Mouse (Mus musculus) midbrain, embryonic 11.5 days (tissue): ENCODE measurements at regions not wholly inside any gene's neighbourhood (a gene's known extent, or its start where the extent isn't known, plus 50 kb on each side); places are given as distances from the start of the nearest gene placed in this dataset.

Source experiments
- ATAC-seq: fragments of 200-750 bp; cut with Nextera tagmentation; 2 replicates; pipeline ENCODE4 v1.8.0; 2017; ENCODE audit warnings: moderate TSS enrichment, moderate library complexity; ENCODE audit not compliant: low FRiP score
- DNase-seq: peaks from one replicate; pipeline ENCODE4 v3.0.0; 2015; ENCODE audit warnings: low spot score; ENCODE audit errors: missing footprints
- H3K27ac ChIP-seq: fragments of 300-500 bp; sonication (generic); 2 replicates; pipeline ENCODE4 v1.5.1; 2014; ENCODE audit warnings: low read depth, low read length
- H3K27me3 ChIP-seq: fragments of 300-500 bp; sonication (generic); 2 replicates; pipeline ENCODE4 v1.6.1; 2014; ENCODE audit warnings: mild to moderate bottlenecking, low read length, moderate library complexity, mixed read lengths; ENCODE audit not compliant: control insufficient read depth, insufficient read depth
- H3K36me3 ChIP-seq: fragments of 300-500 bp; sonication (generic); 2 replicates; pipeline ENCODE4 v1.6.1; 2014; ENCODE audit warnings: mild to moderate bottlenecking, low read length, moderate library complexity, mixed read lengths; ENCODE audit not compliant: control insufficient read depth, insufficient read depth
- H3K4me1 ChIP-seq: fragments of 300-500 bp; sonication (generic); 2 replicates; pipeline ENCODE4 v1.6.1; 2014; ENCODE audit warnings: low read length; ENCODE audit not compliant: control insufficient read depth, insufficient read depth
- H3K4me2 ChIP-seq: fragments of 300-500 bp; sonication (generic); 2 replicates; pipeline ENCODE4 v1.6.1; 2014; ENCODE audit warnings: mild to moderate bottlenecking, moderate library complexity
- H3K4me3 ChIP-seq: fragments of 300-500 bp; sonication (generic); 2 replicates; pipeline ENCODE4 v1.5.1; 2014; ENCODE audit warnings: low read depth, low read length
- H3K9ac ChIP-seq: fragments of 300-500 bp; sonication (generic); 2 replicates; pipeline ENCODE4 v1.6.1; 2014; ENCODE audit warnings: low read length
- H3K9me3 ChIP-seq: fragments of 300-500 bp; sonication (generic); 2 replicates; pipeline ENCODE4 v1.6.1; 2016; ENCODE audit warnings: low read length; ENCODE audit not compliant: control insufficient read depth
- WGBS: fragments of 180-500 bp; shearing (Covaris S2); extraction: QIAGEN DNeasy Blood & Tissue Kit; methylation state at CpG from one replicate; pipeline ENCODE4 v1.1.7; 2014; 5-methylcytosine and 5-hydroxymethylcytosine counted together

DNA sequence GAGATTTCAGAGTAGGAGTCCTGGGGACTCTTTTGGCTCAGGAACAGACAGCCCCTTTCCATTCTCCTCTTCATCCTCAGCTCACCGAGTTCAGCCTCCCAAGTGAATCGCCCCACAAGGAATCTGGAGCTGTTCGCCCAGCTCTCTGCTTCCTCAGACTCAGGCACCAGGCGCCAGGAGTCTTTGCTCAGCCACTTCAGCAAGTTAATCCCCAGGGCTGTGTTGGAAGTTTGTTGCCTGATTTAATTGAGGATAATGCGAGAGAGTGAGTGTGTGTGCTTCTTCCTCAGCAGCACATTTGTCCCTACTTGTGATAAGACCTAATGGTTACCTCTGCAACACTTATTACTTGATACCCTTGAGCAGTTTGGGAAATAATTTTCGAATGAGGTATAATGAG lies 177.8 kb upstream of the Frmd6 start:
- WGBS, result 41% methylated on average over 6 of the region's 6 CpGs
- no peak for ATAC-seq

DNA sequence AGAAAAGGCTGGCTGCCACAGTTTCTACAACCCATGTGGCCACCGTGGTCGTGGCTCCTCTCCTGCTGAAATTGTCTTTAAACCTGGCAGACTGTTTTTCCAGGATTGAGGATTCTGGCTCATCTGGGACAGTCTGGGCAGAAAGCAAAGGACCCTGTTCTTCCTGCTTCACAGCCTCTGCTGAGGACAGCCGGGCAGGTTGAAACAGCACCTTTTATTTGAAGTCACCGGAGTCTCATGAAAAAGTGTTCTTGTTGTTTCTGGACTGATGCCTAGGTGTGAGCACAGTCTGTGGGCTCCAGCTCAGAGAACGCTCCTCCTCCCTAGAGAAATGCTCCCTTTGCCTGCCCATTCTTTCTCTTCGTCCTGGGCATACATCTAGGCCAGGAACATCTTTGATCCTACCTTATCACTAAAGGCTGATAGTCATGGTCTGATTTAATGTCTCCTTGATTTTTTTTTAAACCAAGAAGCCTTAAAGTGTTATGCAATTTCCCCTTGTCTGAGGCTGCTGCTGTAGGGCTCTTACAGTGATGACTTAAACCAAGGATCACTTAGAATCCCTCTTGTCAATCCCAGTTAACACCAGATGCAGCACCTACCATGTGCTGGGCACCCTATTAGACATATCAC lies 177.0 kb upstream of the Frmd6 start:
- Histone ChIP-seq H3K4me1 (no peaks in the 10 kb centered on the region), H3K36me3 (no peaks in the 10 kb centered on the region), H3K27ac (no peak overlapping the region), H3K4me3 (no peak overlapping the region), H3K9me3 (no peaks in the 10 kb centered on the region), H3K9ac (no peak overlapping the region), H3K4me2 (no peak overlapping the region), H3K27me3 (no peaks in the 10 kb centered on the region)
- 79% methylated on average over 6 of the region's 6 CpGs for WGBS
- DNase-seq (peak; percentile 64), ATAC-seq (no peak)

More for the DNA sequence above, 177.8 kb upstream of the Frmd6 start:
- H3K9me3 ChIP-seq, result no peaks in the 10 kb centered on the region
- no peak for DNase-seq
- no peak overlapping the region for H3K4me2 ChIP-seq
- H3K4me3 ChIP-seq, result no peak overlapping the region
- H3K9ac ChIP-seq, result no peak overlapping the region
- H3K4me1 ChIP-seq, result no peaks in the 10 kb centered on the region
- no peaks in the 10 kb centered on the region for H3K36me3 ChIP-seq
- H3K27ac ChIP-seq, result no peak overlapping the region
- no peaks in the 10 kb centered on the region for H3K27me3 ChIP-seq

DNA sequence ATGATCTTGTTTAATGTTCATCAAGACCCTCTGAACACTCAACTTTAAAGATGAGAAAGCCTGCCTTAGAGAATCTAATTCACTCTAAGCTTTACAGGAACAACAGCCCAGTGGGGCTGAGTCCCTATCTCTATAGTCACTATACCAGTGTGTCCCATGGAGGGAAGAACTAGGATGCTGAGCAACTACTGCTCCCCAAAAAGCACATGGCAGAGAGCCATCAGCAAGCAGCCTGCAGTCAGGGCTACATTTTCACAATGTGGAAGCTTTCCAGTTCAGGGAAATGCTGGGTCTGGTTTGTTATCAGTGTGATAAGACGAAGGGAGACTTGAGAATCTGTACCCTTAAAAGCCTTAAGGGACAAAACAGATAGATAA lies 176.5 kb upstream of the Frmd6 start:
- Histone ChIP-seq H3K27ac (no peak overlapping the region), H3K27me3 (no peaks in the 10 kb centered on the region), H3K4me3 (no peak overlapping the region), H3K9ac (no peak overlapping the region), H3K4me2 (no peak overlapping the region), H3K4me1 (no peaks in the 10 kb centered on the region), H3K9me3 (no peaks in the 10 kb centered on the region), H3K36me3 (no peaks in the 10 kb centered on the region)
- DNase-seq, result peak; percentile 51
- ATAC-seq, result no peak
- WGBS, result 97% methylated on average over 1 of the region's 1 CpGs

DNA sequence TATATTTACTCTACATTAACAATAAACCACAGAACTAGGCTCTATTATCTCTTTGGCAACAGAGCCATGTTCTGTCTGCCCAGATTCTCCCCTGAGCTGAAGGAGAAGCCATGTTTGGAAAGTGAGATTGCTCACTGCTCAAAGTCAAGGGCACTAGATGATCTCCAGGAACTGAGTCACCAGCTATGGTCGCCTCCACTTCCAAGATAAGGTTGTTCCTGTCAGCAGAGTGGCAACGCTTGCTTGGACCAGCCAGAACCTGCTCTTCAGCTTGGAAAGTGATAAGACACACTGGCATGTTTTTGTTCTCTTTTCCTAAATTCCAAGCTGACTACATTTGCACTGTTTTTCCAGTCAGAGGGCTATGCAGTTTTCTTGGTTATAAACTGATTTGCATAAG lies 175.6 kb upstream of the Frmd6 start:
- no peaks in the 10 kb centered on the region for H3K4me1 ChIP-seq
- 90% methylated on average over 2 of the region's 2 CpGs for WGBS
- H3K4me3 ChIP-seq, result no peak overlapping the region
- H3K27ac ChIP-seq, result no peak overlapping the region
- DNase-seq, result peak; percentile 14
- no peaks in the 10 kb centered on the region for H3K27me3 ChIP-seq
- no peak for ATAC-seq
- H3K9me3 ChIP-seq, result no peaks in the 10 kb centered on the region
- no peak overlapping the region for H3K4me2 ChIP-seq
- no peaks in the 10 kb centered on the region for H3K36me3 ChIP-seq
- H3K9ac ChIP-seq, result no peak overlapping the region

DNA sequence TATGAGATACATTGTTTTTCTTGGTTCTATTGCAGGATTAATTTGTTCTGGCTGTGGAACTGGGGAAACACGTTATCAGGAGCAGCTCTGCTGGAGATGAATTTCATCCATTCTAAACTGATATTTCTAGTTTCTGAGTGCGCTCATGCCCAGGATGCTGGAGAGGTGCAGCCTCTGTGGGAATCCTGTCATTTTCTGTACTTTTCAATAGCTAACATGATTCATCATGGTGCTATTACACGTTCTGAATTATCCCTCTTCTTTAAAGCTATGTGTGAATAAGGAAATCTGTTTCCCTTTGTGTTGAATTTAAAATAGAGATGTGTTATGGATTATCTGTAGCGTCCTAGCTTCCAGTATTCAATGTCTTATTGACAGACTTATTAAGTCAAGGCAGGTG lies 174.8 kb upstream of the Frmd6 start:
- no peaks in the 10 kb centered on the region for H3K36me3 ChIP-seq
- 78% methylated on average over 4 of the region's 4 CpGs for WGBS
- no peak overlapping the region for H3K4me3 ChIP-seq
- no peak overlapping the region for H3K27ac ChIP-seq
- no peaks in the 10 kb centered on the region for H3K27me3 ChIP-seq
- H3K4me2 ChIP-seq, result no peak overlapping the region
- ATAC-seq (no peak), DNase-seq (no peak)
- no peaks in the 10 kb centered on the region for H3K4me1 ChIP-seq
- no peaks in the 10 kb centered on the region for H3K9me3 ChIP-seq
- H3K9ac ChIP-seq, result no peak overlapping the region

DNA sequence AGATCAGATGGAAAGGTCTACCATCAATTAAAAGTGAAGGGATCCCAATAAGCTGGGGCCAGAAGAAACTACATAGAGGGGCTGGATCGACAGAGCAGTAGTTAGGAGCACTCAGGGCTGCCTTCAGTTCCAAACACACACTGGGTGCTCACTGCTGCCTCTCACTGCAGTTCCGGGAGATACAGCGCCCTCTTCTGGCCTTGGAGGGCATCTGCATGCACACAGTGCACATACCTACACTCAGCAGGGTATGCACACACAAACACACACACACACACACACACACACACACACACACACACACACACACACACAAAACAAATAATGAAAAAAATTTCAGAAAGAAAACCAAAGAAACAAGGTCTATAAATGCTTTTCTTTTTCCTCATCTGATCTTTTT lies 172.6 kb upstream of the Frmd6 start:
- H3K4me3 ChIP-seq, result no peak overlapping the region
- H3K9ac ChIP-seq, result no peak overlapping the region
- no peaks in the 10 kb centered on the region for H3K27me3 ChIP-seq
- H3K4me1 ChIP-seq, result no peaks in the 10 kb centered on the region
- no peaks in the 10 kb centered on the region for H3K36me3 ChIP-seq
- peak; percentile 53 for DNase-seq
- ATAC-seq, result no peak
- H3K9me3 ChIP-seq, result no peaks in the 10 kb centered on the region
- H3K27ac ChIP-seq, result no peak overlapping the region
- H3K4me2 ChIP-seq, result no peak overlapping the region
- WGBS, result 86% methylated on average over 3 of the region's 3 CpGs

DNA sequence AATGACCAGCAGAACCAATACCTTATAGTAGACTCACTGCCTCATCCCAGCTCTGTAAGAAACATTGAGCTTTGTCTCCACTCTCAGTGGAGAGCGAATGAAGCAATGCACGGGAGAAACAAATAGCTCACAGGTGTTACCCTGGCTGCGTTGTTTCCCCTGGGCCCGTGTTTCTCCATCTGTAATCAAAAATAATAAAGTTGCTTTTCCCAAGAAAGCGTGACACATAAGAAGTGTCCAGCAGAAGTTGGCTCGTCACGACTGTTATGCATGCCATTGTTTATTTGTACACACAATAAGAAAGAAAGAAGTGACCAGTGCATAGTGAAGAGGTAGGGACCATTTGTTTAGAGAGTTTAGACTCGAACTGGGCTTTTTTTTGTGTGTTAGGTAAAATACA lies 171.3 kb upstream of the Frmd6 start:
- Histone ChIP-seq H3K36me3 (no peaks in the 10 kb centered on the region), H3K4me2 (no peak overlapping the region), H3K27me3 (no peaks in the 10 kb centered on the region), H3K4me1 (no peaks in the 10 kb centered on the region), H3K4me3 (no peak overlapping the region), H3K9me3 (no peaks in the 10 kb centered on the region), H3K27ac (no peak overlapping the region), H3K9ac (no peak overlapping the region)
- ATAC-seq, result no peak
- peak; percentile 10 for DNase-seq
- WGBS, result 88% methylated on average over 8 of the region's 8 CpGs

DNA sequence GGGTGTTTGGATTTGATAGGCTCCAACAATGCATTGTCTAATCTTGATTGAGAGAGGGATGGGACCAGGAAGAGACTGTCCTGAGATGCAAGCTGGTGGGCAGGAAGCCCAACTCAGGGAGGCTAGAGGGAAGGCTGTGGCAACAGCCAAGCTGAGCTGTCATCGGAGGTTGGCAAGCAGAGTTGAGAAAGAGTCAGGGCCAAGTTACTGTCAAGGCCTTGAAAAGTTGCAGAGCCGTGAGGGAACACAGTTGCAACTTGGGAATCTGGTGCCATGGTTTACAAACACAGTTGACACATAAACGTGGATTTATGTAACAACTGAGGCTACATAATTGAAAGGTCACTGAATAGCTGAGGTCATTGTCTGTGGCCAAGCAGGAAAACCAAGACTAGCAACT lies 170.8 kb upstream of the Frmd6 start:
- WGBS, result 82% methylated on average over 3 of the region's 3 CpGs
- Histone ChIP-seq H3K27ac (no peak overlapping the region), H3K4me2 (no peak overlapping the region), H3K4me1 (no peaks in the 10 kb centered on the region), H3K9me3 (no peaks in the 10 kb centered on the region), H3K4me3 (no peak overlapping the region), H3K9ac (no peak overlapping the region), H3K27me3 (no peaks in the 10 kb centered on the region), H3K36me3 (no peaks in the 10 kb centered on the region)
- DNase-seq (peak; percentile 56), ATAC-seq (no peak)

DNA sequence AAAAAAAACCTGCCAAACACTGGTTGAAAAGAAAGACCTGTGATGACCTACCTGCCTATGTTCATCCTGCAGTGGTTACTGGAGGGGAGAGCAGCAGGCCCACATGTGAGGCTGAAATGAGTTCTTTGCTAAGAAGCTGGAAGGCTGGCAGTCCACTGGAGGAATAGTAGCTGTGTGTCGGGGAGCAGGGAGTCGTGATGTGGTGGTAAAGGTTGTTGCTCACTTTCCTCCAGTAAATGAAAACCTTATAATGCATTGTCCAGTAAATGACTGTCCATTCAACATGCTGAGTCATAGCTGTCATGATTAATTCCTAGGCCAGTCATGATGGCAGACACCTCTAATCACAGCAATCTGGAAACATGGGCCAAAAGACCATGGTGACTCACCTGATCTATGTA lies 169.9 kb upstream of the Frmd6 start:
- H3K4me3 ChIP-seq, result no peak overlapping the region
- WGBS, result 77% methylated on average over 2 of the region's 2 CpGs
- no peak overlapping the region for H3K4me2 ChIP-seq
- H3K36me3 ChIP-seq, result no peaks in the 10 kb centered on the region
- H3K27me3 ChIP-seq, result no peaks in the 10 kb centered on the region
- ATAC-seq (no peak), DNase-seq (no peak)
- no peak overlapping the region for H3K27ac ChIP-seq
- H3K9ac ChIP-seq, result no peak overlapping the region
- H3K9me3 ChIP-seq, result no peaks in the 10 kb centered on the region
- H3K4me1 ChIP-seq, result no peaks in the 10 kb centered on the region
